Mouse (Mus musculus) layer of hippocampus, adult 9-10 months (tissue): ENCODE data around the gene Ubxn11.
"Not testable (repeated sequence)": the region's sequence is repeated elsewhere in the genome, so short reads cannot be mapped to it uniquely, and the experiment has no call there.

Source experiments
- DNase-seq: peaks from one replicate; pipeline ENCODE4 v3.0.0; 2022; ENCODE audit warnings: low spot score

Ubxn11 gene

DNA sequence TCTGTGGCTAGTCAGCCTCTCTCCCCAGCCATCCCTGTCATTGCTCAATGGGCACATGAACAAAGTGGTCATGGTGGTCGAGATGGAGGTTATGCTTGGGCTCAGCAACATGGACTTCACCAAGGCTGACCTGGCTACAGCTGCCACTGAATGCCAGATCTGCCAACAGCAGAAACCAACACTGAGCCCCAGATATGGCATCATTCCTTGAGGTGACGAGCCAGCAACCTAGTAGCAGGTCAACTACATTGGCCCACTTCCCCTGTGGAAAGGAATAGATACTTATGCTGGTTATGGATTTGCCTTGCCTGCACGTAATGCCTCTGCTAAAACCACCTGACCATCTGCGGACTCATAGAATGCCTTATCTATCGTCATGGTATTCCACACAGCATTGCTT lies 41.9 kb downstream of the Ubxn11 start:
- not testable (repeated sequence) for DNase-seq

DNA sequence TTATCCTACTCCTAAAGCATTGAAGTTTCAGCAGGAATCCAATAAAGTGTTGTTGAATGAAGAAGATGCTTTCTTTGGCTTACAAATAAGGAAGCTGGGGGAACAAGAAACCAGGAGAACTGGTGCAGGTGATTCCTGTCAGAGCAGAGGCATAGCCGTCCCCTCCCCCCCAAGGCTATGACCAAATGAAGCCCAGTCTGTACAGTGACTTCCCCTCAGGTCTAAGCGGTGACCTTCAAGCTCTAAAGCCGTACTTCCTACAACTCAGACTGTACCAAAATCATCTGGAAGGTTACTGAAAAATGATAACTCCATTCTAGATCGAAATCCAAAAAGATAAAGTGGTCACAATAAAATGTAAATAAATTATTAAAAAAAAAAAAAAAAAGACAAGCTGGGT lies 47.0 kb downstream of the Ubxn11 start:
- DNase-seq = no peak

DNA sequence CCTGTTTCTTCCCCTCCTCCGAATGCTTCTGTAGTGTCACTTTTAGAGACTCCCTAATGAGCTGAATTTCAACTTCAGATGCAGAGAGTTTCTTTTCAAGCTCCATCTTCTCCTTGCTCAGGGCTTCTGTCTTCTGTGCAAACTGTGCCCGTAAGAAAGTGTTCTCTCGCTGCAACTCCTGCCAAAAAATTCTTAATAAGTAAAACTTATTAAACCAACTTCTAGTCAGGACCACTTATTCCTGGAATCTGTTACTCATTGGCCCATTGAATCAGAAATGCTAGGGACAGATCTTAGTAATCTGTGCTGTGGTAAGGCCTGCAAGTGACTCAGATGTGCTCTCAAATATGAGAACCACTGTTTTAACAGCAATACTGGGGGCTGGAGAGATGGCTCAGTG lies 49.7 kb downstream of the Ubxn11 start:
- DNase-seq = no peak

DNA sequence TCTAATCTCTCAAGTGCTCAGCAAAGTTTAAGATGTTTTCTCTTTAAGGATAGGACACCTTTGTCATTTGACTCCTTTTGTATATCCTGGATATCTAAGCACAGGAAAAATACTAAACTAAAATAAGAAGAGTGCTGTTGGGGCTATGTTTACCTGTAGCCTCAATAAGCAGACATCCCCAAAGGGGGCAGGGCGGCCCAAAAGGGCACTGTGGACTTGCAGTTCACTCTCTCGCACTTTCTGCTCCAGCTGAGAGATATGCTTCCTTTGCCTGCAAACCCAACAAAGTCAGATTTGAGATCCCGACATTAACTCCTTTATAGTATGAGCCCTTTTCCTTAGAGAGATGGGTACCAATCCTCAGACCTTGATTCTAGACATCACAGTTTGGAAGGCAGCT lies 51.3 kb downstream of the Ubxn11 start:
- DNase-seq = no peak

DNA sequence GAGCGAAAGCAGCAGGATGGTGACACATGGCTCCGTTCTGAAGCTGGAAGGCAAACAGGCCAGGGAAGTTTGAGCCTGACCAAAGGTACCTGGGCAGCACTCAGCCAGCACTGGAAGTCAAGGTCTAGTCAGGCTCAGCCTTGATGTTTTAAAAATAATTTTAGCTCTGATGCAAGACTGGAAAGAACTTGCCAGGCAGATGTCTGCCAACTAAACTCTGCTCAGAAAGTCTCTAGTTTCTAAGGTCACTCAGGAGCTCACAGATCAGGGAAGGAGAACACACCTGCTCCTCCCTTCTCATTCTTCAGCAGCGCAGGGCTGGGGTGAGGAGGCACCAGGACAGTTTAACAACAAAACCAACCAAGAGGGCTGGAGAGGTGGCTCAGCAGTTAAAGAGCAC lies 52.0 kb downstream of the Ubxn11 start:
- no peak for DNase-seq

DNA sequence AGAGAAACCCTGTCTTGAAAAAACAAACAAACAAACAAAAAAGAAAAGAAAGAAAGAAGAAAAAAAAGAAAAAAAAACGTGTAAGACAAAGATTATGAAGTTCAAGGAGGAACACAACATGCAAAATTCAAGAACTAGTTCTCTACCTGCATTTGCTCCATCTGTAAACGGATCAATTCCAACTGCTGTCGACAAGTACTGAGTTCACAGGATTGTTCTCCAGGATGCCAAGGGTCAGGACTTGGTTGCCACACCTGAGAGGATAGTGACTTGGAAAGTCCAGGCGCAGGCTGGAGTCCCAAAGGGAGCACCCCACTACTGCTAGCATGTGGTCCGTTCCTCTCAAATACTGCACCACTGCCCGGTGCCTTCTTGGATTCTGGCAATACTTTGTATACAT lies 53.2 kb downstream of the Ubxn11 start:
- no peak for DNase-seq

DNA sequence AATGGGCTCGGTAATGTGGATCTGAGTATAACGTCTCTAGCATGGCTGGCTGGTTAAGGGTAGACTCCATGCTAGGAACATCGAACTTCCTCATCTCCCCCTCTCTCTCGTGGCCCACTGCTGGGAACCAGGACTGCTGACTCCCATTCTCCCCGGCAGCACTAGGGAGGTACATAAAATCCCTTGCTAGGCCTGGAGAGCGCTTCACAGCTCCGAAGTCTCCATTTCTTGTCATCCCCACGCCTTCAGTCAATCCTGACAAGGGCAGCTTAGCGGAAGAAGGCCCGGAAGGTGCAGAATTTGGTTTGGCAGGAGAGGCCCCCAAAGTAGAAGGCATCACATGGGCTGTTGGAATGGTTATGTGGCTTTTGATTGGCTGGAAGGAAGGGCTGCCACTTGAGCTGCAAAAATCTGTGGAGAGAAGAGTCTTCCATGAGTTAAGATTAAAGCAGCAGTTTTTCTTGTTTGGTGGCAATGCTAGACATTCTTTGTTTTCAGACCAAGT lies 53.6 kb downstream of the Ubxn11 start:
- DNase-seq = no peak

DNA sequence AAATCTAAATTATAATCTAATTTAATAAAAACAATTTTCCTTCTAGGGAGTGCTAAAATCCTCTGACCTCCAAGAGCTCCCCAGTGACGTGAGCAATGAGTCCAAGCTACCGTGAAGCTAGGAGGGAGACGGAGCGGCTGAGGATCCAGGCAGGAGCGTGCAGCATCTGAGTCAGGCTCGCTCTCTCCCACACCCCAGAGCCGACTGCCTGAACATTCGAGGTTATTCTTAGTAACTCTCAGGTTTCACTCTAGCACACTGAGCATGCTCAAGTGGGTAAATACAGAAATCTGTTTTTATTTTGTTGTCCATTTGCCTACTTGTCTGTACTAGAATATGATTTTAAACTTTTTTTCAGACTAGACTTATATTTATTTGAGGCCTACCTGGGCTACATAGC lies 54.4 kb downstream of the Ubxn11 start:
- DNase-seq = no peak

DNA sequence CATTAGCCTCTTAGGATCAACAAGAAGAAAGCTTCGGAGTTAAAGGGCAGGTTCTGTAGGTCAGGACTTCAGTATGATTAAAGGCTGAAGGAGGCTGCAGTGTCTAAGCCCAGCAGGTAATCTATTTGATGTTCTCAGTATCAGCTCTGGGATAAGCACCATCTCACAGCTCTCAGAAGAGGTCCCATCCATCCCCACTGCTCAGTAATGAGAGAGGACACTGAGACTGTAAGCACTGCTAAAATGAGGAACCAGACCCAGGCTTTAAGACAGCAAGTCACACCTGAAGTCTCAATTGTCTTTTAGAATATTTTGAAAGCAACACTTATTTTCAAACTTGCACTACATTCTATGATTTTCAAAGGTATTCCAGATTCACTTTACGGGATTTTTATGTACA lies 55.2 kb downstream of the Ubxn11 start:
- no peak for DNase-seq

DNA sequence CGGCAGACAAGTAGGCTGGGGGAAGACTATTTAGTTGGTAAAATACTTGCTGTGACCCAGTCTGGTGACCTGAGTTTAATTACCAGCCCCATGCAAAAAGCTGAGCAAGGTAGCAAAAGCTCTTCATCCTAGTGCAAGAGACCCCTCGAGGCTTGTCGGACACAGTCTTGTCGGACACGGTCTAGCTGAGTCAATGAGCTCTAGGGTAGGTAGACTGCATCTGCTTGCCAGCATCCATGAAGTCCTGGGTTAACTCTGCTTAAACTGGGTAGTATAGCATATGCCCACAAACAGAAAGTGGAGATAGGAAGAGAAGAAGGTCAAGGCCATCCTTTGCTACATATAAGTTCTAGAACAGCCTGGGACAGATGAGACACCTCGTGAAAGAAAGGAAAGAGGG lies 56.4 kb downstream of the Ubxn11 start:
- DNase-seq = no peak

DNA sequence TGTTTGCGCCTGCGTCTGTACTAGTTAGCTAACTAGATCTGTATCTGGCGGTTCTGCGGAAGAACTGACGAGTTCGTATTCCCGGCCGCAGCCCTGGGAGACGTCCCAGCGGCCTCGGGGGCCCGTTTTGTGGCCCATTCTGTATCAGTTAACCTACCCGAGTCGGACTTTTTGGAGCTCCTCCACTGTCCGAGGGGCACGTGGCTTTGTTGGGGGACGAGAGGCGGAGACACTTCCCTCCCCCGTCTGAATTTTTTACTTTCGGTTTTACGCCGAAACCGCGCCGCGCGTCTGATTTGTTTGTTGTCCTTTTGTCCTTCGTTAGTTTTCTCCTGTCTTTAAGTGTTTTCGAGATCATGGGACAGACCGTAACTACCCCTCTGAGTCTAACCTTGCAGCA lies 57.7 kb downstream of the Ubxn11 start:
- DNase-seq = not testable (repeated sequence)

DNA sequence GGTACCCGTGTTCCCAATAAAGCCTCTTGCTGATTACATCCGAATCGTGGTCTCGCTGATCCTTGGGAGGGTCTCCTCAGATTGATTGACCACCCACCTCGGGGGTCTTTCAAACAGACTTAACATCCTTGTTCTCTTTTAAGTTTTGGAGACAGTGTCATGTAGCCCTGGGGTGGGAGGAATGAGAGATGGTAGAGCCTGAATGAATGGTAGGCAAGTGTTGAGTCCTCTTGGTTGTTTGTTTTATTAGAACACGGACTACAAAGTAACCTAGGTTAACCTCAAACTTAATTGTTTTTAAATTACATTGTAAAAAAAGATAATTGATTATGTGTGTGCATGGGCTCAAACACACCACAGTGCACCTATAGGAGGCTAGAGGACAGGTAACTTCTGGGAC lies 62.2 kb downstream of the Ubxn11 start:
- DNase-seq = no peak

DNA sequence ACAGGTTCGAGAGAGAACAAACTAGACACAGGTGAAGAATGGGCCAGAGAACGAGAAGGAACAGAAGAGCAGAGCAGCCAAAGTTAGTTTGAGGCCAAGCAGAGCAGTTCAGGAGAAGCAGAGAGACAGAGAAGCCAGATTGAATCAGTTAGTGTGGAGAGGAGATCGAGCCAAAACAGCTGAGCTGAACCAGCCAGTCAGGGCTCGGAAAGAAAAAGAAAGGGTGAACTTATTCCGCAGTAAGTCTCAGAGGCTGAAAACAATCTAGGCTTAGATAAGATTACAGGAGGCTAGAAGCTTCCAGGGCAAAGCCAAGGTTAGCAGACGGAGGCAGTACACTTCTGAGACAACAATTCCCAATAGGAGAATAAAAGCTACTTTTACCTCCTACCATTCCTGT lies 62.7 kb downstream of the Ubxn11 start:
- no peak for DNase-seq

DNA sequence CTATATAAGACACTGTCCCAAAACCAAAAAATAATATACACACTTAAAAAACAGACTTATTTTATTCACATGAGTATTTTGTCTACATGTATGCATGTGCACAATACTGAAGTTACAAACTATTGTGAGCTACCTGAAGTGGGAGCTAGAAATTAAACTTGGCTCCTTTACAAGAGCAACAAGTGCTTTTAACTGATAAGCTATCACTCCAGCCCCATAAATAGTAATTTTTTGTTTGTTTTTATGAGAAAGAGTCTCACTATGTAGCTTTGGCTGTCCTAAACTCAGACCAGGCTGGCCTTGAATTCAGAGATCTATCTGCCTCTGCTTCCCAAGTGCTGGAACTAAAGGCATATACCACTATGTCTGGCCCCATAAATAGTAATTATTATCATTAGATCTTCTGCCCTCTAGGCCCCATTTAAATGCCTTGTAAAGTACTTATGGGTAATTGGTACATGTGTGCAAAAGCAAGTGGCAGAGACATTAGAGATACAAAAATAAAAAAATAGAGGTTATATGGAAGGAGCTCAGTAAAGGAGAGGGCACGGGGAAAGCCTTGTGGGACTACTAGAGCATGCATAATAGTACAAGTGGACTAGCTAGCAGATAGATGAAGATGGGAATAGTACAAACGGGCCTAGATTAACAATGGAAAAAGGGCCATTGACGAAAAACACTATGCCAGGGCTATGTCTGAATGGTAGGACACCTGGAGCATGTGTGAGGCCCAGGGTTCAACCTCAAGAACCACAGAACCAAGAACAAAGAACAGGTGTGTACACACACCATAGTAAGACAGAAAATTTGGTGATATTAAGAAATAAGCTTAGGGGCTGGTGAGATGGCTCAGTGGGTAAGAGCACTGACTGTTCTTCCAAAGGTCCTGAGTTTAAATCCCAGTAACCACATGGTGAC lies 63.4 kb downstream of the Ubxn11 start:
- DNase-seq = no peak

DNA sequence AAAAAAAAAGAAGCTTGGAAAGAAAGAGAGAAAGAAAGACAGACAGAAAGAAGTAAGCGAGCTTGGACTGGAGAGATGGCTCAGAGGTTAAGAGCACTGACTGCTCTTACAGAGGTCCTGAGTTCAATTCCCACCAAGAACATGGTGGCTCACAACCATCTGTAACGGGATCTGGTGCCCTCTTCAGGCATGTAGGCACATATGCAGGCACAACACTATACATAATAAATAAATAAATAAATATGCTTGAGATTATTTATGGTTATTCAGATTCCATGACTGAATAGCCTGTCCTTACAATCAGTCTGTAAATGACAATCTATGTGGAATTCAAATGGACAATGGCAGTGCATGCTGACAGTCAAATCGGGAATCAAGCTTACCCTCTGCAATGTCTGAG lies 64.5 kb downstream of the Ubxn11 start:
- DNase-seq = no peak

DNA sequence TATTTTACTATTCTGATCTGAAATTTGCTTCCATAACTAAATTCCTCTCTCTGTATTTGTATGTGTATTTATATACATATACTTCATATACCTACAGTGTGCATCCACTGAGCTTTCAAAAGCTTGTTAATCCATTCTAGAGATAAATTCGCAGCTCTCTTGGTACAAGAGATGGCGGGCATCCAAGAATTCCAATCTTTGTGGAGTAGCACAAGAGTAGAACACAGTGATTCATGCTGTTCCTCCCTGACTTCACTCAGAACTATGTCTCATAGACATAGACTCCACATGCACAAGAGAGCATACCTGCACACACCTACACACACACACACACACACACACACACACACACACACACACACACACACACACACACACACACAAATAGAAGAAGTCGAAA lies 70.0 kb downstream of the Ubxn11 start:
- no peak for DNase-seq
